Mouse (Mus musculus): ENCODE data around the gene Elmo1. TPM values are rescaled to one million over a fixed set of nuclear protein-coding genes. Genes with fewer than 3 reads are reported as not detected.
A peak's percentile ranks its signal among the peaks of the same experiment; 100 is the strongest.

Gene Elmo1
- polyA plus RNA-seq, 1 experiment from 2014 or later = 21.4 TPM

GRCm38 (mm10) chr13:20227923-20228705, 137.7 kb downstream of the Elmo1 start:
- 63% methylated on average over 11 of the region's 11 CpGs for WGBS
- Histone ChIP-seq H3K4me2 (ENCODE audit: low read depth, low read length) (no peak overlapping the region), H3K27ac (replicated peaks; ENCODE audit: low read depth, low read length) (0 out of 2 replicates have a peak overlapping the region, but pooled peaks have one; percentile 28), H3K36me3 (ENCODE audit: control insufficient read depth, insufficient read depth, low read length) (no peaks in the 10 kb centered on the region), H3K9me3 (ENCODE audit: control insufficient read depth, low read length) (no peaks in the 10 kb centered on the region), H3K4me3 (ENCODE audit: low read depth, low read length) (no peak overlapping the region), H3K4me1 (ENCODE audit: control insufficient read depth, insufficient read depth, low read length) (no peaks in the 10 kb centered on the region; the same call in 1 of the 2 replicates), H3K9ac (ENCODE audit: low read depth, low read length) (no peak overlapping the region), H3K27me3 (replicated peaks; ENCODE audit: control insufficient read depth, insufficient read depth, low read length) (no peaks in the 10 kb centered on the region)
- DNase-seq (ENCODE audit: low spot score) = no peak
- ATAC-seq (ENCODE audit: low read depth) = no peak

- H3K4me3 ChIP-seq (ENCODE audit: low read depth, low read length) = no peak overlapping the region
- WGBS = 65% methylated on average over 11 of the region's 11 CpGs
- H3K9me3 ChIP-seq (ENCODE audit: control insufficient read depth, low read length) = no peaks in the 10 kb centered on the region
- H3K27me3 ChIP-seq (replicated peaks; ENCODE audit: control insufficient read depth, insufficient read depth, low read length) = no peaks in the 10 kb centered on the region
- no peak overlapping the region for H3K27ac ChIP-seq (replicated peaks; ENCODE audit: low read depth, low read length)
- DNase-seq (ENCODE audit: low spot score) (peak; percentile 82), ATAC-seq (ENCODE audit: low read depth) (peak; percentile 76)
- no peaks in the 10 kb centered on the region; the same call in 1 of the 2 replicates for H3K4me1 ChIP-seq (ENCODE audit: control insufficient read depth, insufficient read depth, low read length)
- no peaks in the 10 kb centered on the region for H3K36me3 ChIP-seq (ENCODE audit: control insufficient read depth, insufficient read depth, low read length)
- H3K4me2 ChIP-seq (ENCODE audit: low read depth, low read length) = no peak overlapping the region
- H3K9ac ChIP-seq (ENCODE audit: low read depth, low read length) = no peak overlapping the region
These were observed 141.7 kb downstream of the Elmo1 start for GRCm38 (mm10) chr13:20231837-20232728.

DNA sequence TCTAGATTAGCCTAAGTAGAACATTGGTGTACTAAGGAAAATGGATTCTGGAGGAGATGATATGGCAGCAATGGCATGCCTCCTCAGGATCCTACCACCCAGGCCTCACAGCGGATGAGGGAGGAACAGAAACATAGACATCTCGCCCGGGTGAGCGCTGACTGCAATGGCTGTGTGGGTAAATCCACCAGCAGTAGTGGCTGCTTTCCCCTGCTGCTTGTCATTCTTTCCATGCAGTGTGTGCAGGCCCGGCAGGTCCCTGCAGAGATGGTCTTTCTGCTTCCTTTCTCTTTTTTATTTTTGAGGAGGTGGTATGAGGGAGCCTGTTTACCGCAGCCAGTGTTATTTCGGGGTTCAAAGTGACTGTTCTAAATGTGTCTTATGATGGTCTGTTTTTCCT, 143.3 kb downstream of the Elmo1 start:
- H3K4me2 ChIP-seq (ENCODE audit: low read depth, low read length) = no peak overlapping the region
- no peak overlapping the region for H3K27ac ChIP-seq (replicated peaks; ENCODE audit: low read depth, low read length)
- no peak overlapping the region for H3K4me3 ChIP-seq (ENCODE audit: low read depth, low read length)
- DNase-seq (ENCODE audit: low spot score) (no peak), ATAC-seq (ENCODE audit: low read depth) (no peak)
- H3K36me3 ChIP-seq (ENCODE audit: control insufficient read depth, insufficient read depth, low read length) = no peaks in the 10 kb centered on the region
- H3K9ac ChIP-seq (ENCODE audit: low read depth, low read length) = no peak overlapping the region
- no peaks in the 10 kb centered on the region for H3K9me3 ChIP-seq (ENCODE audit: control insufficient read depth, low read length)
- 73% methylated on average over 7 of the region's 7 CpGs for WGBS
- no peaks in the 10 kb centered on the region for H3K4me1 ChIP-seq (ENCODE audit: control insufficient read depth, insufficient read depth, low read length)
- H3K27me3 ChIP-seq (replicated peaks; ENCODE audit: control insufficient read depth, insufficient read depth, low read length) = no peaks in the 10 kb centered on the region

- Histone ChIP-seq H3K4me3 (ENCODE audit: low read depth, low read length) (no peak overlapping the region), H3K27ac (replicated peaks; ENCODE audit: low read depth, low read length) (no peak overlapping the region), H3K27me3 (replicated peaks; ENCODE audit: control insufficient read depth, insufficient read depth, low read length) (no peaks in the 10 kb centered on the region), H3K9me3 (ENCODE audit: control insufficient read depth, low read length) (no peaks in the 10 kb centered on the region), H3K36me3 (ENCODE audit: control insufficient read depth, insufficient read depth, low read length) (no peaks in the 10 kb centered on the region), H3K4me2 (ENCODE audit: low read depth, low read length) (no peak overlapping the region), H3K9ac (ENCODE audit: low read depth, low read length) (no peak overlapping the region), H3K4me1 (ENCODE audit: control insufficient read depth, insufficient read depth, low read length) (no peaks in the 10 kb centered on the region)
- ATAC-seq (ENCODE audit: low read depth) (no peak), DNase-seq (ENCODE audit: low spot score) (no peak)
- WGBS = 55% methylated on average over 5 of the region's 5 CpGs
These were observed 147.2 kb downstream of the Elmo1 start for GRCm38 (mm10) chr13:20237615-20238014.

DNA sequence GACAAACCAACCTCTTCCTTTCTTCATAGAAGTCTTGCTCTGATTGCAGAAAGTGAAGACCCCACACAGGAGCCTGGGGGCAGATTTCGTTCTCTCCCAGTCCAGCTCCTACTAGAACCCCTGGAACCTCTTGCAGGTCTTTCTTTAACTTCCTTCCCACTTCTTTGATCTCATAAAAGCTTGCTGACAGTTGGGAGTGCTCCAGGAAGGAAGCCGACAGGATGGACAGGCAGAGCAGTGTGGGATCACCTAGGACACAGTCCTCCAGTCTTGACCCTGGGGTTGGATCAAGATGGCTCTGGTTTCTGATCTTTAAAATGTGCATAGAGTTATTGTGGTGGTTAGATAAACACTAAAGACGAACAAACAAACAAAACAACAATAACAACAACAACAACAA, 147.8 kb downstream of the Elmo1 start:
- Histone ChIP-seq H3K4me1 (ENCODE audit: control insufficient read depth, insufficient read depth, low read length) (no peaks in the 10 kb centered on the region), H3K27ac (replicated peaks; ENCODE audit: low read depth, low read length) (no peak overlapping the region), H3K4me2 (ENCODE audit: low read depth, low read length) (no peak overlapping the region), H3K9ac (ENCODE audit: low read depth, low read length) (no peak overlapping the region), H3K9me3 (ENCODE audit: control insufficient read depth, low read length) (no peaks in the 10 kb centered on the region), H3K4me3 (ENCODE audit: low read depth, low read length) (no peak overlapping the region), H3K27me3 (replicated peaks; ENCODE audit: control insufficient read depth, insufficient read depth, low read length) (no peaks in the 10 kb centered on the region), H3K36me3 (ENCODE audit: control insufficient read depth, insufficient read depth, low read length) (no peaks in the 10 kb centered on the region)
- DNase-seq (ENCODE audit: low spot score) (no peak), ATAC-seq (ENCODE audit: low read depth) (no peak)
- WGBS = 50% methylated on average over 3 of the region's 3 CpGs

DNA sequence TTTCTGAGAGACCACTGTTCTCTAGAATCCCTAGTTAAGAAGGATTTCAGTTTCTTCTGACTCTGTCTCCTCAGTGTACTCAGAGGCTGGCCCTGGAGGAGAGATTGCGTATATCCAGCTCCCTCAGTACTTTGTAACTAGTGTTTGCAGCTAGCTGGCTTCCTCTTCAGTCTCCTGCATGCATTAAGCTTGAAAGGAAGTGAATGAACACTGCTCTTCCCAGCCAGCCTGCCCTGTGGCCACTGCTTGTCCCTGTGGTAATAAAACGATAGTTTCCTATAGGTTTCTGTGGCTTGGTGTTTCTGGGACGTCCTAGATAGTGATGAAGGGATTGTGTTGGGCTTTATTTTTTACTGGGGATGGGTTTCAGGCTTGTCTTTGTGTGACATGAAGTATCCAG, 148.3 kb downstream of the Elmo1 start:
- H3K4me3 ChIP-seq (ENCODE audit: low read depth, low read length) = no peak overlapping the region
- WGBS = 59% methylated on average over 3 of the region's 3 CpGs
- no peaks in the 10 kb centered on the region for H3K4me1 ChIP-seq (ENCODE audit: control insufficient read depth, insufficient read depth, low read length)
- no peak overlapping the region for H3K4me2 ChIP-seq (ENCODE audit: low read depth, low read length)
- no peaks in the 10 kb centered on the region for H3K9me3 ChIP-seq (ENCODE audit: control insufficient read depth, low read length)
- no peak overlapping the region for H3K27ac ChIP-seq (replicated peaks; ENCODE audit: low read depth, low read length)
- H3K27me3 ChIP-seq (replicated peaks; ENCODE audit: control insufficient read depth, insufficient read depth, low read length) = no peaks in the 10 kb centered on the region
- H3K36me3 ChIP-seq (ENCODE audit: control insufficient read depth, insufficient read depth, low read length) = no peaks in the 10 kb centered on the region
- DNase-seq (ENCODE audit: low spot score) (no peak), ATAC-seq (ENCODE audit: low read depth) (no peak)
- H3K9ac ChIP-seq (ENCODE audit: low read depth, low read length) = no peak overlapping the region

GRCm38 (mm10) chr13:20250069-20250668, 159.8 kb downstream of the Elmo1 start:
- H3K27ac ChIP-seq (replicated peaks; ENCODE audit: low read depth, low read length) = no peak overlapping the region
- no peaks in the 10 kb centered on the region for H3K9me3 ChIP-seq (ENCODE audit: control insufficient read depth, low read length)
- no peak for DNase-seq (ENCODE audit: low spot score)
- no peak overlapping the region for H3K9ac ChIP-seq (ENCODE audit: low read depth, low read length)
- H3K4me2 ChIP-seq (ENCODE audit: low read depth, low read length) = no peak overlapping the region
- no peak overlapping the region for H3K4me3 ChIP-seq (ENCODE audit: low read depth, low read length)
- ATAC-seq (ENCODE audit: low read depth) = no peak
- no peaks in the 10 kb centered on the region for H3K36me3 ChIP-seq (ENCODE audit: control insufficient read depth, insufficient read depth, low read length)
- no peaks in the 10 kb centered on the region for H3K27me3 ChIP-seq (replicated peaks; ENCODE audit: control insufficient read depth, insufficient read depth, low read length)
- 0 out of 2 replicates have a peak, but pooled peaks cover 10% of the 10 kb centered on the region for H3K4me1 ChIP-seq (ENCODE audit: control insufficient read depth, insufficient read depth, low read length)

DNA sequence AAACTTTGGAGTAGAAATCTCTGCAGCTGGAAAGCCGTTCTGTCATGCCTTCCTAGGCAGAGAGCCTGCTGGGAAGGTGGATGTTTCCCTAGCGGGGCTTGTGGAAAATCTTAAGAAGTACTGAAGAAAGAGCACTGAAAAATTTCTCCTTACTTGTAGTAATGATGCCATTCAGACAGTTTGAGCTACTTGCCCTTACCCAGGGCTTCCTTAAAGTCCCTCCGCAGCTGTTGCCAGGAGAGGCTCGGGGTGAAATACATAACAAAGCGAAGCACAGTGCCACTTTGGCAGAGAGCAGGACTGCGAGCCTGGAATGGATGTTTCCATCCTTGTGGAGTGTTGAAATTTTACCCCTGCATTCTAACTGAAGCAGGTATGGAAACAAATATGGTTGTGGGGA, 164.5 kb downstream of the Elmo1 start:
- Histone ChIP-seq H3K27me3 (replicated peaks; ENCODE audit: control insufficient read depth, insufficient read depth, low read length) (no peaks in the 10 kb centered on the region), H3K4me3 (ENCODE audit: low read depth, low read length) (no peak overlapping the region), H3K36me3 (ENCODE audit: control insufficient read depth, insufficient read depth, low read length) (no peaks in the 10 kb centered on the region), H3K9ac (ENCODE audit: low read depth, low read length) (no peak overlapping the region), H3K9me3 (ENCODE audit: control insufficient read depth, low read length) (no peaks in the 10 kb centered on the region), H3K4me1 (ENCODE audit: control insufficient read depth, insufficient read depth, low read length) (0 out of 2 replicates have a peak, but pooled peaks cover 12% of the 10 kb centered on the region), H3K27ac (replicated peaks; ENCODE audit: low read depth, low read length) (no peak overlapping the region; the same call in 1 of the 2 replicates), H3K4me2 (ENCODE audit: low read depth, low read length) (no peak overlapping the region)
- ATAC-seq (ENCODE audit: low read depth) (no peak), DNase-seq (ENCODE audit: low spot score) (no peak)
- WGBS = 61% methylated on average over 6 of the region's 6 CpGs

Data from embryonic facial prominence, embryonic 14.5 days (tissue).